Mouse (Mus musculus) ES-E14 (cell line): ENCODE measurements around the gene Ppia. TPM values are rescaled to one million over a fixed set of nuclear protein-coding genes. Genes with fewer than 3 reads are reported as not detected.

Source experiments
- DNase-seq: peaks from one replicate; pipeline ENCODE4 v3.0.0-alpha.2; 2013; ENCODE audit warnings: low read depth, low spot score
- H3K27ac ChIP-seq: 2 replicates; pipeline ENCODE4 v1.5.1; 2012; ENCODE audit warnings: low read depth, mild to moderate bottlenecking, low read length, moderate library complexity, mixed read lengths; ENCODE audit not compliant: poor library complexity, insufficient read depth, severe bottlenecking
- H3K36me3 ChIP-seq: 2 replicates; pipeline ENCODE4 v1.6.1; 2012; ENCODE audit warnings: mild to moderate bottlenecking, low read length, moderate library complexity, mixed read lengths; ENCODE audit not compliant: control insufficient read depth, poor library complexity, insufficient read depth, severe bottlenecking
- H3K4me1 ChIP-seq, 2 experiments: fragments of 150-350 bp in 1 of 2; sonication (generic) in 1 of 2; 2 replicates each; pipeline ENCODE4 v1.6.1; 2012; ENCODE audit warnings: low read length in 2 of 2, mild to moderate bottlenecking in 1 of 2, mixed read lengths in 1 of 2; ENCODE audit not compliant: control insufficient read depth in 2 of 2, insufficient read depth in 2 of 2, poor library complexity in 1 of 2
- H3K4me3 ChIP-seq, 2 experiments: fragments of 150-350 bp in 1 of 2; sonication (generic) in 1 of 2; 2 replicates each; pipeline ENCODE4 v1.5.1; 2012; ENCODE audit warnings: low read length in 2 of 2, low read depth in 1 of 2, mild to moderate bottlenecking in 1 of 2, mixed read lengths in 1 of 2; ENCODE audit not compliant: insufficient read depth in 1 of 2, poor library complexity in 1 of 2, severe bottlenecking in 1 of 2
- H3K9ac ChIP-seq: 2 replicates; pipeline ENCODE4 v1.6.1; 2012; ENCODE audit warnings: low read depth, mild to moderate bottlenecking, low read length, mixed read lengths; ENCODE audit not compliant: poor library complexity, insufficient read depth, severe bottlenecking
- H3K9me3 ChIP-seq: fragments of 150-350 bp; sonication (generic); 2 replicates; pipeline ENCODE4 v1.6.1; 2012; ENCODE audit warnings: low read depth, mild to moderate bottlenecking, low read length; ENCODE audit not compliant: control insufficient read depth, insufficient read depth
- CHD2 ChIP-seq: IDR thresholded peaks from 2 replicates; pipeline ENCODE4 v1.6.1; 2014; ENCODE audit warnings: mild to moderate bottlenecking, low read depth, low read length, inconsistent platforms
- HCFC1 ChIP-seq: IDR thresholded peaks from 2 replicates; pipeline ENCODE4 v1.6.1; 2012; ENCODE audit warnings: low read length, inconsistent platforms, borderline replicate concordance; ENCODE audit not compliant: insufficient read depth
- MAFK ChIP-seq: IDR thresholded peaks from 2 replicates; pipeline ENCODE4 v1.6.1; 2014; ENCODE audit warnings: mild to moderate bottlenecking, low read depth, low read length, inconsistent platforms; ENCODE audit not compliant: insufficient read depth
- ZC3H11A ChIP-seq: IDR thresholded peaks from 2 replicates; pipeline ENCODE4 v1.6.1; 2012; ENCODE audit warnings: low read depth, mild to moderate bottlenecking, inconsistent platforms, low read length, borderline replicate concordance
- ZNF384 ChIP-seq: IDR thresholded peaks from 2 replicates; pipeline ENCODE4 v1.6.1; 2012; ENCODE audit warnings: low read depth, low read length, inconsistent platforms
- in situ Hi-C, 2 experiments: fragments of 600-800 bp; cut with MboI; formaldehyde crosslinking; loops; one replicate each; pipeline ENCODE4 v1.15.1; 2025; ENCODE audit warnings: low sequenced_read_pairs in 2 of 2, inconsistent platforms in 1 of 2; ENCODE audit not compliant: unreplicated experiment in 2 of 2
- total RNA-seq: library from RNA; depleted of rRNA; stranded (reverse); fragments of 300-350 nt; gene quantifications from 2 replicates; pipeline ENCODE4 v1.2.3, GENCODE M21; 2012

Ppia gene
- total RNA-seq, 1 experiment: 6,168 TPM

- DNase-seq: no peak
- no peaks in the 10 kb centered on the region; a peak in 1 of 4 replicates for H3K4me1 ChIP-seq
- H3K4me3 ChIP-seq: no peak overlapping the region
- no peak overlapping the region for H3K27ac ChIP-seq
- in situ Hi-C loops: no loop called here
- TF ChIP-seq HCFC1 (no peak), CHD2 (no peak), ZC3H11A (no peak), ZNF384 (no peak)
- no peak overlapping the region for H3K9ac ChIP-seq
- H3K36me3 ChIP-seq: peaks cover 24% of the 10 kb centered on the region
- H3K9me3 ChIP-seq: no peaks in the 10 kb centered on the region
Measured at GRCm38 (mm10) chr11:6430186-6430585, 14.9 kb downstream of the Ppia start.

- in situ Hi-C loops: no loop called here
- Histone ChIP-seq H3K4me3 (0 out of 4 replicates have a peak overlapping the region, but pooled peaks of 1 of the 2 experiments have one; percentile 3), H3K27ac (no peak overlapping the region), H3K9ac (0 out of 2 replicates have a peak overlapping the region, but pooled peaks have one; percentile 1), H3K36me3 (peaks cover 25% of the 10 kb centered on the region), H3K4me1 (peaks cover 0 to 1% of the 10 kb centered on the region in 2 experiments; a peak in 1 of 4 replicates), H3K9me3 (no peaks in the 10 kb centered on the region)
- TF ChIP-seq MAFK (no peak), ZC3H11A (peak; percentile 57), CHD2 (no peak), HCFC1 (no peak; the same call in 1 of the 2 replicates)
- DNase-seq: peak; percentile 86
Measured at GRCm38 (mm10) chr11:6436442-6436841, 21.2 kb downstream of the Ppia start.

GRCm38 (mm10) chr11:6437667-6438066 is 22.4 kb downstream of the Ppia start:
- TF ChIP-seq MAFK (no peak), ZNF384 (no peak), ZC3H11A (no peak), HCFC1 (no peak), CHD2 (no peak)
- in situ Hi-C loops: no loop called here
- Histone ChIP-seq H3K4me1 (peaks cover 0 to 1% of the 10 kb centered on the region in 2 experiments; a peak in 1 of 4 replicates), H3K36me3 (peaks cover 23% of the 10 kb centered on the region), H3K27ac (no peak overlapping the region), H3K9me3 (no peaks in the 10 kb centered on the region), H3K4me3 (no peak overlapping the region), H3K9ac (no peak overlapping the region)
- no peak for DNase-seq

GRCm38 (mm10) chr11:6440171-6440570 is 24.9 kb downstream of the Ppia start:
- no peak for DNase-seq
- Histone ChIP-seq H3K36me3 (peaks cover 15% of the 10 kb centered on the region), H3K27ac (no peak overlapping the region), H3K9ac (no peak overlapping the region), H3K4me1 (peaks cover 0 to 4% of the 10 kb centered on the region in 2 experiments; a peak in 3 of 4 replicates), H3K9me3 (no peaks in the 10 kb centered on the region), H3K4me3 (no peak overlapping the region)
- in situ Hi-C loops: no loop called here
- no peak for TF ChIP-seq HCFC1
- TF ChIP-seq ZNF384: no peak
- no peak for TF ChIP-seq CHD2
- TF ChIP-seq MAFK: no peak
- TF ChIP-seq ZC3H11A: no peak
